ENCODE assay signal across 23 mouse cellular contexts in genomic region chr11:52252692-52253091, GRCm38 (mm10). TPM values are rescaled to one million over a fixed set of nuclear protein-coding genes. Genes with fewer than 3 reads are reported as not detected.
DNase-seq lines count a peak whose midpoint lies in the region; ATAC-seq and TF ChIP-seq lines count a peak whose summit lies in the region.
"Had no signal": no experiment of that assay in that cellular context is flagged by ENCODE, and none has a peak within 500 bp of the region (broad histone marks: within the 10 kb centered on the region; RNA-seq: fewer than 3 reads in every experiment).

No protein-coding gene starts in this region.

- H3K9ac ChIP-seq in kidney, postnatal 0 days (ENCODE audit: low read depth, low read length): no peak overlapping the region
- H3K9ac ChIP-seq in intestine, embryonic 16.5 days (ENCODE audit: low read depth, low read length): no peak overlapping the region
- no peak overlapping the region for H3K9ac ChIP-seq in stomach, postnatal 0 days (ENCODE audit: low read length)
- H3K9ac ChIP-seq: embryonic facial prominence, embryonic 12.5 days; hindbrain, embryonic 13.5 days; liver, embryonic 12.5 days; neural tube, embryonic 13.5 days had no signal

- H3K27me3 ChIP-seq in kidney, postnatal 0 days (ENCODE audit: insufficient read depth, low read length): no peaks in the 10 kb centered on the region
- H3K27me3 ChIP-seq in intestine, embryonic 16.5 days (replicated peaks; ENCODE audit: control insufficient read depth, insufficient read depth, low read length): no peaks in the 10 kb centered on the region
- H3K27me3 ChIP-seq in stomach, postnatal 0 days (ENCODE audit: control insufficient read depth, insufficient read depth, low read length): no peaks in the 10 kb centered on the region
- H3K27me3 ChIP-seq: embryonic facial prominence, embryonic 12.5 days; hindbrain, embryonic 13.5 days; liver, embryonic 12.5 days; neural tube, embryonic 13.5 days had no signal

- TF ChIP-seq EP300 in stomach, postnatal 0 days (optimal IDR thresholded peaks at IDR 0.05): no peak

- 0 out of 2 replicates have a peak overlapping the region, but pooled peaks have one; percentile 25 for H3K27ac ChIP-seq in kidney, postnatal 0 days
- peak overlapping the region; percentile 63; the same call in 1 of the 2 replicates for H3K27ac ChIP-seq in intestine, embryonic 16.5 days (ENCODE audit: low read length)
- peak overlapping the region; percentile 61 for H3K27ac ChIP-seq in stomach, postnatal 0 days (replicated peaks)
- H3K27ac ChIP-seq: embryonic facial prominence, embryonic 12.5 days; hindbrain, embryonic 13.5 days; layer of hippocampus, adult 2 months; liver, embryonic 12.5 days; macrophage; neural tube, embryonic 13.5 days had no signal

- no peak for ATAC-seq in kidney, postnatal 0 days (replicated peaks; ENCODE audit: low FRiP score, low read depth)
- ATAC-seq in intestine, embryonic 16.5 days: no peak
- no peak for ATAC-seq in stomach, postnatal 0 days (ENCODE audit: low FRiP score, low TSS enrichment)
- ATAC-seq: forebrain, embryonic 14.5 days; midbrain, embryonic 16.5 days had no signal

- H3K4me3 ChIP-seq in kidney, postnatal 0 days (replicated peaks; ENCODE audit: low read depth, low read length): no peak overlapping the region
- no peak overlapping the region for H3K4me3 ChIP-seq in intestine, embryonic 16.5 days (ENCODE audit: low read length)
- H3K4me3 ChIP-seq in stomach, postnatal 0 days (ENCODE audit: low read depth, low read length): no peak overlapping the region
- H3K4me3 ChIP-seq: embryonic facial prominence, embryonic 12.5 days; hindbrain, embryonic 13.5 days; layer of hippocampus, adult 2 months; liver, embryonic 12.5 days; neural tube, embryonic 13.5 days had no signal

- DNase-seq in kidney, postnatal 0 days (ENCODE audit: low spot score): peak; percentile 24
- DNase-seq in kidney, adult 11 months: no peak
- DNase-seq in NIH3T3 (ENCODE audit: low read depth): peak; percentile 79
- DNase-seq in stomach, postnatal 0 days (ENCODE audit: low spot score): no peak
- DNase-seq in embryo, embryonic 10 days (ENCODE audit: low spot score): no peak
- DNase-seq in gastrocnemius, postnatal 4 days (ENCODE audit: low spot score in 2 of 2): no peak
- DNase-seq: adrenal gland, postnatal 25 days; cerebellum, postnatal 25 days; gastrocnemius, postnatal 25 days; kidney, adult 9 months had no signal

- H3K4me2 ChIP-seq in kidney, postnatal 0 days (ENCODE audit: low read length): no peak overlapping the region
- no peak overlapping the region for H3K4me2 ChIP-seq in intestine, embryonic 16.5 days (ENCODE audit: low read depth, low read length)
- H3K4me2 ChIP-seq in stomach, postnatal 0 days (replicated peaks; ENCODE audit: low read depth): no peak overlapping the region
- H3K4me2 ChIP-seq: embryonic facial prominence, embryonic 12.5 days; hindbrain, embryonic 13.5 days; liver, embryonic 12.5 days; neural tube, embryonic 13.5 days had no signal

- no peaks in the 10 kb centered on the region for H3K9me3 ChIP-seq in kidney, postnatal 0 days (replicated peaks; ENCODE audit: low read length)
- H3K9me3 ChIP-seq in intestine, embryonic 16.5 days (ENCODE audit: control insufficient read depth, low read length): no peaks in the 10 kb centered on the region
- H3K9me3 ChIP-seq in stomach, postnatal 0 days (ENCODE audit: control insufficient read depth, low read length): no peaks in the 10 kb centered on the region
- H3K9me3 ChIP-seq: embryonic facial prominence, embryonic 12.5 days; hindbrain, embryonic 13.5 days; liver, embryonic 12.5 days; neural tube, embryonic 13.5 days had no signal

- no peak for TF ChIP-seq CTCF in kidney, postnatal 0 days (IDR thresholded peaks at IDR 0.05; ENCODE audit: low read depth)
- TF ChIP-seq CTCF in stomach, postnatal 0 days (IDR thresholded peaks at IDR 0.05; ENCODE audit: low read depth): no peak

- no peaks in the 10 kb centered on the region for H3K4me1 ChIP-seq in kidney, postnatal 0 days (replicated peaks; ENCODE audit: insufficient read depth, low read length)
- peaks cover 9% of the 10 kb centered on the region; the same call in 1 of the 2 replicates for H3K4me1 ChIP-seq in intestine, embryonic 16.5 days (ENCODE audit: control insufficient read depth, insufficient read depth, low read length)
- no peaks in the 10 kb centered on the region for H3K4me1 ChIP-seq in stomach, postnatal 0 days (replicated peaks; ENCODE audit: control insufficient read depth, insufficient read depth)
- H3K4me1 ChIP-seq: embryonic facial prominence, embryonic 12.5 days; hindbrain, embryonic 13.5 days; liver, embryonic 12.5 days; neural tube, embryonic 13.5 days had no signal

- 68% methylated on average over 1 of the region's 1 CpGs for WGBS in kidney, postnatal 0 days
- 45% methylated on average over 1 of the region's 1 CpGs for WGBS in intestine, embryonic 16.5 days
- 45% methylated on average over 1 of the region's 1 CpGs for WGBS in stomach, postnatal 0 days

- H3K36me3 ChIP-seq in kidney, postnatal 0 days (ENCODE audit: insufficient read depth, low read length): peaks cover 8% of the 10 kb centered on the region
- H3K36me3 ChIP-seq in intestine, embryonic 16.5 days (ENCODE audit: control insufficient read depth, insufficient read depth, low read length): peaks cover 3% of the 10 kb centered on the region; the same call in 1 of the 2 replicates
- no peaks in the 10 kb centered on the region; the same call in 1 of the 2 replicates for H3K36me3 ChIP-seq in stomach, postnatal 0 days (ENCODE audit: control insufficient read depth, insufficient read depth, low read length)

RNA-seq across cellular contexts. Expression of gene Skp1a, which starts 20.9 kb away (rescaled TPM):
- 917 and 950 TPM in 2 replicates for polyA plus RNA-seq in kidney, postnatal 0 days (2015; fragmentation: Nextera tagmentation; extraction: Ambion mirVana)
- polyA plus RNA-seq in intestine, embryonic 16.5 days (2015; fragmentation: Nextera tagmentation; extraction: Ambion mirVana): 708 and 723 TPM in 2 replicates
- polyA plus RNA-seq in stomach, postnatal 0 days (2015; fragmentation: Nextera tagmentation; extraction: Ambion mirVana): 530 and 542 TPM in 2 replicates
- 100 to 1,000 TPM; 234 to 243 TPM for total RNA-seq in gastrocnemius, postnatal 4 days (2021)

RNA-seq across cellular contexts. Expression of gene Tcf7, which starts 30.1 kb away (rescaled TPM):
- 14.6 and 16.0 TPM in 2 replicates for polyA plus RNA-seq in kidney, postnatal 0 days (2015; fragmentation: Nextera tagmentation; extraction: Ambion mirVana)
- 2.9 and 3.4 TPM in 2 replicates for polyA plus RNA-seq in intestine, embryonic 16.5 days (2015; fragmentation: Nextera tagmentation; extraction: Ambion mirVana)
- polyA plus RNA-seq in stomach, postnatal 0 days (2015; fragmentation: Nextera tagmentation; extraction: Ambion mirVana): 3.6 and 3.7 TPM in 2 replicates
- 1 to 10 TPM; 2.5 to 4.1 TPM for total RNA-seq in gastrocnemius, postnatal 4 days (2021)

RNA-seq across cellular contexts. Expression of gene Olfr1371, which starts 38.9 kb away (rescaled TPM):
- not detected in 2 replicates for polyA plus RNA-seq in kidney, postnatal 0 days (2015; fragmentation: Nextera tagmentation; extraction: Ambion mirVana)
- polyA plus RNA-seq in intestine, embryonic 16.5 days (2015; fragmentation: Nextera tagmentation; extraction: Ambion mirVana): not detected in 2 replicates
- polyA plus RNA-seq in stomach, postnatal 0 days (2015; fragmentation: Nextera tagmentation; extraction: Ambion mirVana): not detected in 2 replicates
- not detected for total RNA-seq in gastrocnemius, postnatal 4 days (2021)
- total RNA-seq: adrenal gland, postnatal 25 days; gastrocnemius, postnatal 25 days; layer of hippocampus, adult 2 months; left cerebral cortex, postnatal 10 days; MEL had no signal
- polyA plus RNA-seq: embryonic facial prominence, embryonic 12.5 days; forebrain, embryonic 14.5 days; heart, embryonic 14.5 days; hindbrain, embryonic 13.5 days; liver, embryonic 12.5 days; macrophage; midbrain, embryonic 16.5 days; neural tube, embryonic 13.5 days; spleen, adult 2 months had no signal

Comparison
In these comparisons a context has a peak if more than half of its experiments do, and no peak if none do; other contexts are left out.
1. DNase-seq: peak in kidney, postnatal 0 days (single experiment) and NIH3T3 (single experiment); none in kidney, adult 11 months (single experiment), stomach, postnatal 0 days (single experiment), embryo, embryonic 10 days (single experiment) and gastrocnemius, postnatal 4 days (0 of 2).
2. Peak in every context shown above with its lines, with median percentiles within 50 percentile points of each other: H3K27ac ChIP-seq.